Mouse (Mus musculus) G1E (cell line): Measurements from ENCODE around the gene Cpt1c.

Source experiments
- CTCF ChIP-seq: IDR thresholded peaks from 2 replicates; pipeline ENCODE4 v1.5.1; 2012; ENCODE audit warnings: low read depth, low read length, inconsistent platforms, mixed read lengths
- TAL1 ChIP-seq: conservative IDR thresholded peaks from 2 replicates; pipeline ENCODE4 v1.6.1; 2012; ENCODE audit warnings: low read depth, low read length, inconsistent platforms, mixed read lengths

DNA sequence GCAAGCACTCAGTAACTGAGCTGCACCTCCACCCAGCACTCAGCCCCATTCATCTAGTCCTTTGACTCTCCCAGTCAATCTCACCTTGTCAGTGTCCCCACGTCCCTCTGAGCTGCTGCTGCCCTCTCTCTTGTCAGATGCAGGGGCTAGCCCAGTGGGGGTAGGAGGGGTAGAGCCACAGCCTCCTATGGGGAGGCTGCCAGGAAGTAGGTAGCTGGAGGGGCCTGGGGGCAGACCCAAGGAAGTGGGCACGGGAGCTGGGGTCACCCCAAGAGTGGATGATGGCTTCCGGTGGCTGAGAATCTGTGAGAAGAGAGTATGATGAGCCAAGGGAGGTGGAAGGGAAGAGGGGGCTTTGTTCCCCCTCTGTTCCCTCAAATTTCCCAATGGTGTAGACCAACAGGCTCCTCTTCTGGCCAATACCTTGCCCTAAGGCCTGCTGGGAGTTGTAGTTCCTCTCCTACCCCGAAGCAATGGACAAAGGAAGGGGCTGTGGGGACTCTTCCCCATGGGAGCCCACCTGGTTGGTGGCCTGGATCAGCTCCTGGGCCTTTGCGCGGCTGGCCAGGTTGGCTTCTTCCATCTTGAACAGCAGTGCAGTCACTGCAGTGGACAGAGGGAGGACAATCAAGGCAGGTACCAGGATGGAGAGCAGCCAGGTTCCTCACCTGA, 30.8 kb upstream of the Cpt1c start:
- TF ChIP-seq CTCF, result no peak
- no peak for TF ChIP-seq TAL1
